15 mouse cellular contexts compared by ENCODE assay signal in the genomic region with DNA sequence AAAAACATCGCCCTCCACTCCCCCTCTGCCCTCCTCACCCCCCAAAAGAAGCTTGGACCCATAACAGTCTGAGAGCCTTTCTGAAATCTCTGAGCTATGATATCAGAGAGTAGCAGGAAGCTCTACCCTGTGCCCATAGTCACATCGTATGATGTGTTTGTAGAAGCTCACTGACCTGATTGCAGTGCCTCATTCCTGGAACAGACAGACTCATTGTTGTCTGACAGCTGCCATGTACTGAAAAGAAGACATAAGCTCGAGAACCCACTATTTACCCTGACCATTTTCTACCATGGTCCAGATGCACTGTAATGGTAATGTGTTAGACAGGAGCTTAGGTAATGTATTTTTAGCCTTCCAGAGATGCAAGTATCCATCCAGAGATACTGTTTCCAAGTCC.
DNase-seq lines count a peak whose midpoint lies in the region.
"Had no signal": no experiment of that assay in that cellular context is flagged by ENCODE, and none has a peak within 500 bp of the region (broad histone marks: within the 10 kb centered on the region; RNA-seq: fewer than 3 reads in every experiment).

No protein-coding gene starts in this region.

- DNase-seq in retina, postnatal 1 day: peak; percentile 73
- no peak for DNase-seq in retina, embryonic 14.5 days (ENCODE audit: low spot score)
- peak; percentile 63 for DNase-seq in Muller cell, postnatal 12 days (ENCODE audit: inconsistent ontology term)
- no peak for DNase-seq in urinary bladder, postnatal 4 days (ENCODE audit: low spot score in 2 of 2)
- DNase-seq: adrenal gland, adult 2 months; adrenal gland, adult 8-10 months; adrenal gland, postnatal 10 days; adrenal gland, postnatal 14 days; adrenal gland, postnatal 25 days; adrenal gland, postnatal 36 days; B cell, adult 2 months; cerebellum, adult 11 months; cerebellum, adult 11-12 months; cerebellum, adult 18-20 months; cerebellum, adult 2 months had no signal

Comparison
In these comparisons a context has a peak if more than half of its experiments do, and no peak if none do; other contexts are left out.
1. DNase-seq: peak in retina, postnatal 1 day (single experiment) and Muller cell, postnatal 12 days (single experiment); none in retina, embryonic 14.5 days (single experiment) and urinary bladder, postnatal 4 days (0 of 2).